Mouse (Mus musculus): ENCODE measurements at regions not wholly inside any gene's neighbourhood (a gene's known extent, or its start where the extent isn't known, plus 50 kb on each side); places are given as distances from the start of the nearest gene placed in this dataset.

DNA sequence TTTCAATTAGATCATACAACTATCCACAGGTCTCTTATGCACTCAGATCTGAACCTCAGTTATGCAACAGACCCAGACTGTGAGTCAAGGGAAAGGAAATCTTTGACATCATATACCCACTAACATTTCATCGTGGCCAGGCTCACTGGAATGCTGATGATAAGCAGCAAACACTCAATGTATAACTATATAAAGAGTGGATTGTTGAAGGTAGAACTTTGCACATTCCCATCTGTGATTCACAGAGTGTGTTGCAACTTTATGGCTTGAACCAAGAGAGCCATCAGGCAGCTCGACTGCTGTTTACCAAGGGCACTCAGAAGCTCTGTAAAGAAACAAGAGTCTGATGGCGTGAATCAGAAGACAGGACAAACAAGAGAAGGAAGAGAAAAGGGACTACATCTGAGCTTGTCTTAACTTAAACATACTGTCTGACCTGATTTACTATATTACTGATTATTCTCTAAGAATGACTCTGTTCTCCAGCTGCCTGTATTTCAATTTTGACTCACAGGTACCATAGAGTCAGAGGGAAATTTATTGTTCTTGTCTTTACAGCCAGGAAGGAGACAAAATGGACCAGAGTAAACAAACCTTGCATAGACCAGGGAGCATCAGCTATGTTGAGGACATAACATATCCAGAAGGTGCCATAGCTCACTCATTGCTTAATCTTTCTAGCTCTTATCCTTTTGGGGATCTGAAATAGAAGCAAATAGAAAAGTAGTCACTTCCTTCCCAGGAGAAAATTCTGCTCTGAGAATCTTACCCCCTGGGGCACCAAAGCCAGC lies 180.5 kb upstream of the Epha4 start:
- DNase-seq (ENCODE audit: low spot score): no peak
- 47% methylated on average over 3 of the region's 3 CpGs for WGBS

GRCm38 (mm10) chr1:77663345-77663744 lies 148.5 kb upstream of the Epha4 start:
- 63% methylated on average over 7 of the region's 7 CpGs for WGBS
- no peak overlapping the region for H3K4me3 ChIP-seq (ENCODE audit: low read depth, low read length)
- no peaks in the 10 kb centered on the region for H3K9me3 ChIP-seq (ENCODE audit: control insufficient read depth, low read length)
- H3K36me3 ChIP-seq (ENCODE audit: control insufficient read depth, insufficient read depth, low read length): no peaks in the 10 kb centered on the region
- no peaks in the 10 kb centered on the region for H3K27me3 ChIP-seq (replicated peaks; ENCODE audit: control insufficient read depth, insufficient read depth, low read length)
- H3K9ac ChIP-seq (ENCODE audit: low read length): no peak overlapping the region
- ATAC-seq (replicated peaks; ENCODE audit: low FRiP score, low TSS enrichment, low read depth): no peak
- no peaks in the 10 kb centered on the region for H3K4me1 ChIP-seq (replicated peaks; ENCODE audit: control insufficient read depth, insufficient read depth, low read length)
- H3K4me2 ChIP-seq (ENCODE audit: low read length): no peak overlapping the region
- no peak overlapping the region for H3K27ac ChIP-seq (ENCODE audit: low read depth)
- DNase-seq (ENCODE audit: low spot score): no peak

More for the DNA sequence above, 180.5 kb upstream of the Epha4 start:
- no peak overlapping the region for H3K4me2 ChIP-seq (ENCODE audit: low read length)
- no peak overlapping the region for H3K9ac ChIP-seq (ENCODE audit: low read length)
- no peaks in the 10 kb centered on the region for H3K27me3 ChIP-seq (replicated peaks; ENCODE audit: control insufficient read depth, insufficient read depth, low read length)
- ATAC-seq (replicated peaks; ENCODE audit: low FRiP score, low TSS enrichment, low read depth): 0 out of 2 replicates have a peak, but pooled peaks have one; percentile 50
- no peaks in the 10 kb centered on the region for H3K36me3 ChIP-seq (ENCODE audit: control insufficient read depth, insufficient read depth, low read length)
- no peak overlapping the region for H3K4me3 ChIP-seq (ENCODE audit: low read depth, low read length)
- H3K9me3 ChIP-seq (ENCODE audit: control insufficient read depth, low read length): no peaks in the 10 kb centered on the region
- no peaks in the 10 kb centered on the region for H3K4me1 ChIP-seq (replicated peaks; ENCODE audit: control insufficient read depth, insufficient read depth, low read length)
- H3K27ac ChIP-seq (ENCODE audit: low read depth): no peak overlapping the region

GRCm38 (mm10) chr1:77660436-77660835 lies 145.5 kb upstream of the Epha4 start:
- no peak overlapping the region for H3K4me3 ChIP-seq (ENCODE audit: low read depth, low read length)
- no peak for DNase-seq (ENCODE audit: low spot score)
- no peak overlapping the region for H3K4me2 ChIP-seq (ENCODE audit: low read length)
- H3K27me3 ChIP-seq (replicated peaks; ENCODE audit: control insufficient read depth, insufficient read depth, low read length): no peaks in the 10 kb centered on the region
- no peaks in the 10 kb centered on the region for H3K9me3 ChIP-seq (ENCODE audit: control insufficient read depth, low read length)
- no peaks in the 10 kb centered on the region for H3K4me1 ChIP-seq (replicated peaks; ENCODE audit: control insufficient read depth, insufficient read depth, low read length)
- no peak overlapping the region for H3K27ac ChIP-seq (ENCODE audit: low read depth)
- H3K9ac ChIP-seq (ENCODE audit: low read length): no peak overlapping the region
- no peak for ATAC-seq (replicated peaks; ENCODE audit: low FRiP score, low TSS enrichment, low read depth)
- H3K36me3 ChIP-seq (ENCODE audit: control insufficient read depth, insufficient read depth, low read length): no peaks in the 10 kb centered on the region

GRCm38 (mm10) chr1:77637025-77637424 lies 122.1 kb upstream of the Epha4 start:
- Histone ChIP-seq H3K4me3 (ENCODE audit: low read depth, low read length) (no peak overlapping the region), H3K36me3 (ENCODE audit: control insufficient read depth, insufficient read depth, low read length) (no peaks in the 10 kb centered on the region), H3K27me3 (replicated peaks; ENCODE audit: control insufficient read depth, insufficient read depth, low read length) (no peaks in the 10 kb centered on the region), H3K4me1 (replicated peaks; ENCODE audit: control insufficient read depth, insufficient read depth, low read length) (no peaks in the 10 kb centered on the region), H3K27ac (ENCODE audit: low read depth) (no peak overlapping the region), H3K9ac (ENCODE audit: low read length) (no peak overlapping the region), H3K4me2 (ENCODE audit: low read length) (no peak overlapping the region), H3K9me3 (ENCODE audit: control insufficient read depth, low read length) (no peaks in the 10 kb centered on the region)
- DNase-seq (ENCODE audit: low spot score): no peak
- ATAC-seq (replicated peaks; ENCODE audit: low FRiP score, low TSS enrichment, low read depth): no peak
- 81% methylated on average over 3 of the region's 3 CpGs for WGBS

DNA sequence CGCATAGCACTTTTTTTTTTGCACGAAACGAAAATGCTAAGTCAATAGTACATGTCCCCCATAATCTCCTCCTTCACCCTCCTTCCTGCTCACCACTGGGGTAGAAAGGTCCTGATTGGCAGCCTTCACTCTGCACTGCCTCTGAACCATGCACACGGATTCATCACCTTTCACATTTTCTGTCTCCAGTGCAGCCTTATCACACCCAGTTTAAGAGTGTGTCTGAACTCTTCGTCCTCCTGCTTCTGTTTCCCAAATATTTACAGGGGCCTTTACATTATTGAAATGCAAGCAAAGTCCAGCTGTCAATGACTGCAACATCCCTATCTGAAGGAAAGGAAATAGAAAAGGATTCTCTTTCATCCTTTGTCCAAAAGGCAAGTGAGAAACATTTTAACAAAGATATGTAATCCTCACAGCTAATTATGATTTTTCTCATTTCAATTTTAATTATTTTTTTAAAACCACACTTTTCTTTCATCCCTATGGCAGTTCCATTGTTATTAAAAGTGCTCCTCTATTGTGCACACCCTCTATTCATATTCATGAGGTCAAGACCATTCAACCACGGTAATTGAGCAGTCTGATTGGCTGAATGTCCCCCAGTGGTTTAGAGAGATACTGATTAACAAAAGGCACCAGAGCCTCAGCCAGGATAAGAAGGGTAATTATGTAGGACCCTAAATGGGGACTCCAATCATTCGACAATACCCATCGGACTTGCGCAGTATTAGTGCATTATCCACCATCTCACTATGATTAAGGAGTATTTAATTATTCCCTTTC lies 114.8 kb upstream of the Epha4 start:
- Histone ChIP-seq H3K4me2 (ENCODE audit: low read length) (no peak overlapping the region), H3K9me3 (ENCODE audit: control insufficient read depth, low read length) (no peaks in the 10 kb centered on the region), H3K27me3 (replicated peaks; ENCODE audit: control insufficient read depth, insufficient read depth, low read length) (no peaks in the 10 kb centered on the region), H3K9ac (ENCODE audit: low read length) (no peak overlapping the region), H3K4me3 (ENCODE audit: low read depth, low read length) (no peak overlapping the region), H3K36me3 (ENCODE audit: control insufficient read depth, insufficient read depth, low read length) (no peaks in the 10 kb centered on the region), H3K27ac (ENCODE audit: low read depth) (no peak overlapping the region), H3K4me1 (replicated peaks; ENCODE audit: control insufficient read depth, insufficient read depth, low read length) (no peaks in the 10 kb centered on the region)
- DNase-seq (ENCODE audit: low spot score) (no peak), ATAC-seq (replicated peaks; ENCODE audit: low FRiP score, low TSS enrichment, low read depth) (no peak)
- WGBS: 56% methylated on average over 9 of the region's 9 CpGs

- Histone ChIP-seq H3K4me3 (ENCODE audit: low read depth, low read length) (no peak overlapping the region), H3K4me2 (ENCODE audit: low read length) (no peak overlapping the region), H3K36me3 (ENCODE audit: control insufficient read depth, insufficient read depth, low read length) (no peaks in the 10 kb centered on the region), H3K27ac (ENCODE audit: low read depth) (no peak overlapping the region), H3K4me1 (replicated peaks; ENCODE audit: control insufficient read depth, insufficient read depth, low read length) (no peaks in the 10 kb centered on the region), H3K27me3 (replicated peaks; ENCODE audit: control insufficient read depth, insufficient read depth, low read length) (no peaks in the 10 kb centered on the region), H3K9me3 (ENCODE audit: control insufficient read depth, low read length) (no peaks in the 10 kb centered on the region), H3K9ac (ENCODE audit: low read length) (no peak overlapping the region)
- ATAC-seq (replicated peaks; ENCODE audit: low FRiP score, low TSS enrichment, low read depth) (no peak), DNase-seq (ENCODE audit: low spot score) (no peak)
- WGBS: 74% methylated on average over 4 of the region's 4 CpGs
Measured at GRCm38 (mm10) chr1:77628861-77629260, 114.0 kb upstream of the Epha4 start.

DNA sequence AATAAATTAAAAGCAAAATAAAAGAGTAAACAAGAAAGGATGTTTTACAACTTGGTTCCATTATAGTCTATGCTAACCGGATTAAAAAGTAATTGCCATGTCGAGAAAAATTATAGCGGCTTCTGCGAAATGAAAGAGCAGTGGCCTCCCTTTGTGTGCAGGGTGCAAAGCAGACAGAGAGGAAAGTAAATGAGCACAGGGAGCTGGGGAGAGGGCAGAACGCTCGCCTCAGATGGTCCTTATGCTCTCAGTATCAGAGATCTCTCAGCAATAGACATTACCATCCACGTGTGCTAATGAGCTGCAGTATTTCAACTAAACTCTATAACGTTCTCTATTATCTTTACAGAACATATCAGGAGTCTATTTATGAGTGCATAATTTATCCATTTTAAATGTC lies 102.6 kb upstream of the Epha4 start:
- ATAC-seq (replicated peaks; ENCODE audit: low FRiP score, low TSS enrichment, low read depth) (no peak), DNase-seq (ENCODE audit: low spot score) (no peak)
- Histone ChIP-seq H3K4me2 (ENCODE audit: low read length) (no peak overlapping the region), H3K4me1 (replicated peaks; ENCODE audit: control insufficient read depth, insufficient read depth, low read length) (no peaks in the 10 kb centered on the region), H3K9ac (ENCODE audit: low read length) (no peak overlapping the region), H3K36me3 (ENCODE audit: control insufficient read depth, insufficient read depth, low read length) (no peaks in the 10 kb centered on the region), H3K27ac (ENCODE audit: low read depth) (no peak overlapping the region), H3K9me3 (ENCODE audit: control insufficient read depth, low read length) (no peaks in the 10 kb centered on the region), H3K27me3 (replicated peaks; ENCODE audit: control insufficient read depth, insufficient read depth, low read length) (no peaks in the 10 kb centered on the region), H3K4me3 (ENCODE audit: low read depth, low read length) (no peak overlapping the region)
- 73% methylated on average over 8 of the region's 8 CpGs for WGBS

DNA sequence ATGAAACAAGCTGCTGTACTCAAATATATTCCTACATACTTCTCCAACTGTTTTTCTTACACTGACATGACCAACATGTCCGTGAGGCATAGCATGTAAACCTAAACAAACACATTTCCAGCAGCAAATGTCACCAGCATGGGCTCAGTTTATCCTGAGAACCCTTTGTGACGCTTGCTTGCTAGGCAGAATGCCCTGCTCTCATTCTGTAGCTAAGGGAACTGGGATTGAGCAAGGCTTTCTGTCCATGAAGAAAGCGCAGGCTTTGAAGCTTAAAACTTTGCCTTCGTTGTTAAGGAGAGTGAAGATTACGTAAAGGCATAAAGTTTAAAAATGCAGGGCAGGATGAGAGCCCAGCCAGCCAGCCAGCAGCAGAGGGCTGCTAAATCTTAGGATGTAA lies 85.6 kb upstream of the Epha4 start:
- Histone ChIP-seq H3K4me2 (ENCODE audit: low read length) (no peak overlapping the region), H3K9ac (ENCODE audit: low read length) (no peak overlapping the region), H3K27me3 (replicated peaks; ENCODE audit: control insufficient read depth, insufficient read depth, low read length) (no peaks in the 10 kb centered on the region), H3K4me3 (ENCODE audit: low read depth, low read length) (no peak overlapping the region), H3K36me3 (ENCODE audit: control insufficient read depth, insufficient read depth, low read length) (no peaks in the 10 kb centered on the region), H3K9me3 (ENCODE audit: control insufficient read depth, low read length) (no peaks in the 10 kb centered on the region), H3K4me1 (replicated peaks; ENCODE audit: control insufficient read depth, insufficient read depth, low read length) (no peaks in the 10 kb centered on the region), H3K27ac (ENCODE audit: low read depth) (no peak overlapping the region)
- DNase-seq (ENCODE audit: low spot score) (no peak), ATAC-seq (replicated peaks; ENCODE audit: low FRiP score, low TSS enrichment, low read depth) (no peak)
- WGBS: 33% methylated on average over 5 of the region's 5 CpGs

- DNase-seq (ENCODE audit: low spot score) (no peak), ATAC-seq (replicated peaks; ENCODE audit: low FRiP score, low TSS enrichment, low read depth) (no peak)
- no peaks in the 10 kb centered on the region for H3K27me3 ChIP-seq (replicated peaks; ENCODE audit: control insufficient read depth, insufficient read depth, low read length)
- no peak overlapping the region for H3K9ac ChIP-seq (ENCODE audit: low read length)
- H3K9me3 ChIP-seq (ENCODE audit: control insufficient read depth, low read length): no peaks in the 10 kb centered on the region
- no peak overlapping the region for H3K27ac ChIP-seq (ENCODE audit: low read depth)
- H3K36me3 ChIP-seq (ENCODE audit: control insufficient read depth, insufficient read depth, low read length): no peaks in the 10 kb centered on the region
- no peaks in the 10 kb centered on the region for H3K4me1 ChIP-seq (replicated peaks; ENCODE audit: control insufficient read depth, insufficient read depth, low read length)
- WGBS: 81% methylated on average over 4 of the region's 4 CpGs
- H3K4me3 ChIP-seq (ENCODE audit: low read depth, low read length): no peak overlapping the region
- H3K4me2 ChIP-seq (ENCODE audit: low read length): no peak overlapping the region
Measured at GRCm38 (mm10) chr1:77592649-77593048, 77.8 kb upstream of the Epha4 start.
